Mouse (Mus musculus) heart, adult 18-20 months (tissue): ENCODE data around the gene Rnf166. TPM values are rescaled to one million over a fixed set of nuclear protein-coding genes. Genes with fewer than 3 reads are reported as not detected.

Source experiments
- microRNA-seq, 2 experiments: library from miRNA; unstranded; fragments of <30 nt; microRNA quantifications; one replicate each; pipeline ENCODE4 v1.2.0; 2022
- total RNA-seq, 2 experiments: library from RNA; stranded (reverse); gene quantifications; 2 replicates each; pipeline ENCODE4 v1.2.3; 2021

Gene Rnf166
- total RNA-seq, 2 experiments from 2014 or later, result 42.1 to 51.7 TPM

Small RNA genes lying within 50 kb of the gene (microRNA-seq; reads per million reads assigned to microRNA genes)
- gene Gm24366, result 0 reads per million in 2 experiments

Other genes starting within 250 kb of the Rnf166 start
- 10 to 100 TPM; 18.4 to 23.0 TPM for gene Zfpm1, start 193.9 kb downstream of the Rnf166 start, total RNA-seq
- not detected for gene Trhr2, start 115.3 kb downstream of the Rnf166 start, total RNA-seq
- gene Zc3h18, start 99.5 kb downstream of the Rnf166 start, total RNA-seq, result 10 to 100 TPM; 20.9 to 24.5 TPM
- gene Il17c, start 54.0 kb downstream of the Rnf166 start, total RNA-seq, result not detected
- 10 to 100 TPM; 48.8 to 51.3 TPM for gene Cyba, start 43.1 kb downstream of the Rnf166 start, total RNA-seq
- gene Mvd, start 32.6 kb downstream of the Rnf166 start, total RNA-seq, result 1 to 10 TPM; 3.9 to 5.0 TPM
- gene Snai3, start 15.3 kb downstream of the Rnf166 start, total RNA-seq, result 1 to 10 TPM; 2.2 to 4.4 TPM
- 1 to 10 TPM; 5.8 to 8.0 TPM for gene Ctu2, start 79 bp upstream of the Rnf166 start, total RNA-seq
- 10 to 100 TPM; 11.4 to 13.3 TPM for gene Piezo1, start 75.3 kb upstream of the Rnf166 start, total RNA-seq
- gene Cdt1, start 92.0 kb upstream of the Rnf166 start, total RNA-seq, result 1 to 10 TPM; 2.5 to 2.8 TPM
- gene Aprt, start 100.8 kb upstream of the Rnf166 start, total RNA-seq, result 10 to 100 TPM; 40.8 to 42.7 TPM
- gene Galns, start 135.4 kb upstream of the Rnf166 start, total RNA-seq, result 1 to 10 TPM; 3.6 to 4.0 TPM
- 10 to 100 TPM; 62.0 to 69.1 TPM for gene Trappc2l, start 135.6 kb upstream of the Rnf166 start, total RNA-seq
- gene Pabpn1l, start 146.7 kb upstream of the Rnf166 start, total RNA-seq, result not detected
- gene Cbfa2t3, start 223.0 kb upstream of the Rnf166 start, total RNA-seq, result 10 to 100 TPM; 18.7 to 20.4 TPM